Mouse (Mus musculus) lung, postnatal 4 days (tissue): ENCODE results near the gene Cngb1.
A peak's percentile ranks its signal among the peaks of the same experiment; 100 is the strongest.
"Not testable (repeated sequence)": the region's sequence is repeated elsewhere in the genome, so short reads cannot be mapped to it uniquely, and the experiment has no call there.

Experiments used
- DNase-seq, 2 experiments: peaks; one replicate each; pipeline ENCODE4 v3.0.0; 2021

Cngb1 gene

DNA sequence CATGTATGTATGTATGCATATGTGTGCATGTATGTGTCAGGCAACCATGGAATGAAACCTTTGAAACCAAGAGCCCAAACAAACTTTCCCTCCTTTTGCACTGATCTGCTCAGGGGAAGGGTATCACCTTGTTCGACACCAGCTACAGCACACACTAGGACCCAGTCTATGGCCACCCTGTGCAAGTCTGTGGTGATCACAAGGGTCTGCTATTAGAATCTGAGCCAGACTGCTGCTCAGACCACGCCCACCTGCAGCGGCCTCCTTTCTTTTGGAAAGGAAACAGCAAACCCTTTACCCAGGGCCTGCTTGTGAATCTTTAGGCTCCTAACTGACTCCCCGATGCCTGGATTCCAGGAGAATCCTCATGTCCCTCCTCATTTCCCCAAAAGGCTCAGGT lies 62.5 kb downstream of the Cngb1 start:
- DNase-seq = no peak

DNA sequence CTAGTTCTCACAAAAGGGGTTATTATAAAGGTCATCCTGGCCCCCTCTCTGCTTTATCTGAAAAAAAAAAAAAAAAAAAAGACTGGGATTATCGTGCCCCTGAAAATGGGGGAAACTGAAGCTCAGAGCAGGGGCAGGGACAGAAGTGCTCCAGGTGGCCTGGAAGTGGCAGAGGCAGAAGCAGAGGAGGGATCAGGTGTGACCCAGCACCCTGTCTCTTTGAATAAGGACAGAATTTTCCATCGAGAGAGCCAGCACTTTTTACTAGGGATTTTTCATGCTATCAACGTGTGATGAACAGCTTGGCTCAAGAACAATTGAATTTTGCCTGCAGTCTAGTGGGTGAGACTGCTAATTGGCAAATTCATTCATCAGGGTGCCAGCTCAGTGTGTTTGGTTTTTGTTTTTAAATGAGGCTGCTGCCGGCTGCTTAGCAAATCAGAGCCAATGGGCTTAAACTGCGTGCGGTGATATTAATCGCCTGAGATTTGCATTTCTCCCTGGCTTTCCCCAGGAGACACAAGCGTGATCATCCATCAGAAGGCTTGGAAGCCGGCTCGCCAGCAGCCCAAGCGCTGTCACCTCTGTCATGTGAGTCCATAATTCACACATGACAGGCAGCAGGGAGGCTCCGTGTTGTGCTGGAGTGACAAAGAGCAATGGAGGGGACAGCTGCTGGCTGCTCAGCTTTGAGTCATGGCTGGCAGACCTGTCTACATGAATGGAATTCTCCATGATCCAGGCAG lies 63.4 kb downstream of the Cngb1 start:
- no peak for DNase-seq

DNA sequence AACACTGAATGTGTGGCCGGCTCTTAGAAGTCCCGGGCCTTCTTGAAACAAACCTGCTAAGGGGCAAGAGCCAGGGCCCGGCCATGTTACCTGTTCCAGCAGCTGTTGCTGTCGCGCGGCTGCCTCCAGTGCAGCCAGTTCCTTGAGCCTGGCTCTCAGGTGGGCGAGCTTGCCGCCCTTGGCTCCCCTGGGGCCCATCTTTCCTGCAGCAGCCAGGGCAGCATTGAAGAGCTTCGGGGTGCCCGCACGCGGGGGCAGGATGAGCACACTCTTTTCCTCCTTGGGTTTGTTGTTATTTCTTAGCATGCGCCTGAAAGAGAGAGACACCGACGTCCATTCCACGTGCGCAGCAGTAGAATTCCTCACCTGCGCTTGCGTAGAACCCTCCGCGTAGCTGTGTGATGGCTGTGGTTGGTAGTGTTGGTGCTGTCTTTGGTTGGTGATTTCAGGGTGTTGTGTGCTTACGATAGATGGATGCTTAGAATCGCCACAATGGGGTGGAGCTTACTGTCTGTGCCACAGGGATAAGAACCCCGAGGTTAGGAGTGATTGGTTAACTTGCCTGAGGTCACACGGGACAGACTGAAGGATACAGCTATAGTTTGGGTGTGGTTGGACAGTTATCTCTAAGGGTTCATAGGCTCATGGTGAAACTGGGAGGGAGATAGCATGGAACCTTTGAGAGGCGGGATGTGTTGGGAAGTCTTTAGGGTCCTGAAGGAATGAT lies 64.1 kb downstream of the Cngb1 start:
- DNase-seq = no peak

DNA sequence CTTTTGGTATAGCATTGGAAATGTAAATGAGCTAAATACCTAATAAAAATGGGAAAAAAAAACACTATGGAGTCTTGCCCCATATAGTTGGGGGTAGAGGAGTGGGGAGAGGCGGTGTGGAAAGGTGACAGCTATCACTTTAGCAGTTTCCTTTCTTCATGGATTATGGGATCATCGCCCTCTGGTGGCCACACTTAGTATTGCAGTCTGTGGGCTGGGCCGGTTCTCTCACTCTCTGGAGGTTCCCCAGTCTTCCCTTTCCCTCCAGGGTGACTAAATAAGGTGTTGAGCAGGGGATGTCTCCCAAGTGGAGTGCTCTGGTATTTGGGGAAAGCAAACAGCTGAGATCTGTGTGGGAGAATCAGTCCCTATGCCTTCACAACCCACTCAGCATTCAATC lies 70.7 kb downstream of the Cngb1 start:
- DNase-seq = peak; percentile 56 to 80

DNA sequence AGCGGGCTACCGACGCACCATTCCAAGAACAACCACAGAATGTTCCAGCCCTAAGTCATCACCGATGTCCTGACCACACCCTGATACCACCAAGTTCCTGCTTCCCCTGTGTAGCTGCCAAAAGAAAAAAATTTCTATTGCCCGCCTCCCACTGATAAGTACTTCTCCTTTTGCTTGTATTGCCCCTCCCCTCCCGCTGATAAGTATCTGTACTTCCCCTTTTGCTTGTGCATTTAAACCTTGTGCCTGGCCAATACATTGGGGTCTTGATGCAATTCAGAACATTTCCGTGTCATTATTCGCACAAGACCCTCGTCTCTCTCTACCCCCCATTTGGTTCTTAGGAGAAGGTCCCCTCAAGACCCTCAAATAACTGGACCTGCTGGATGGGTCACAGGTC lies 76.3 kb downstream of the Cngb1 start:
- DNase-seq = not testable (repeated sequence)

DNA sequence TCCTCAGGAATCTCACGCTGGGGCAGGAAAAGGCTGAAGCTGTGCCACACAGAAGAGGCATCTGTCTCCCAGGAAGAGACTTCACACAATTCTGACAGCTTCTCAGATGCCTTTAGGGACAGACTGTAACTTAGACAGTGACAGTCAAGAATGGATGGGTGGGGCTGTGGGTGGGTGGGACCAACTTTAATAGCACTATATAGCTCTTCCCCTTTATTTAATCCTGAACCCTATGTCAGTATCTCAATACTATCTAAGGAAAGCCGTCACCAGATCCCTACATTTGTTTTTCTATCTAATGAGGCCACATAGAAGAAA lies 79.3 kb downstream of the Cngb1 start:
- no peak for DNase-seq

DNA sequence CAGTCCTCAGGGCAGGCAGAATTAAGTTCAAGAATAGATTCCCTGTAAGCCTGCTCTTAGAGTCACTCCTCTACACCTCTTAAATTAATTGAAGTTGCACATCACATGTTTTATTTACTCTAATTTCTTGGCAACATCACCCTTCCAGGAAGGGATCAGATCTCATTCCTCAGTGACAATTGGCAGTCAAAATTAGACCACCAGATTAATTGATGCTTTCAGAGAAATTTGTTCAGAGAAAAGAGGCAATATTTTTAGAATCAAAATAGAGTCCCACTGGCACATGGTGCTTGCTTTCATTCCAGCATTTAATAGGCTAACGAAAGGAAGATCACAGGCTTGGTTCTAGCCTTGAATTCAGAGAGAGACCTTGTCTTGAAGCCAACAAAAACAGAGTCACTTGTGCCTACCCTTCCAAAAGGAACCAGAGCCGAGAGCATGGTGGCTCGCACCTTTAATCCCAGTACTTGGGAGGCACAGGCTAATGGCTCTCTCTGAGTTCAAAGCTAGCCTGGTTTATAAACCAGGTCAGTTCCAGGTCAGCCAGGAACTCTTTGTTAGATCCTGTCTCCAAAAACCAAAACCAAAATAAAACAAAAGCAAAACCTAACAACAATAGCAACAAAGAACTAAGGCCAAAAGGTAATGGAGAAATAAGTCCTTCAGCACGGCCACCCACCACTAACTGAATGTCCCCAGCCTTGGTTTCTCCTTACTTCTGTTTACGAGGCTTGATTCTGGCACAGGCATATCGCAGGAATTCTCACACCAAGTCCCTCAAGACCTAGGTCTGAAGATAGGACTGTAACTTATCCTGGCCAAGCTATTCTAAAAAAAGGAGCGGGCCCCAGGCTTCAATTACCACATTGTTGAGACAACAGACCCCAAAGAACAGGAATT lies 79.9 kb downstream of the Cngb1 start:
- DNase-seq = no peak

DNA sequence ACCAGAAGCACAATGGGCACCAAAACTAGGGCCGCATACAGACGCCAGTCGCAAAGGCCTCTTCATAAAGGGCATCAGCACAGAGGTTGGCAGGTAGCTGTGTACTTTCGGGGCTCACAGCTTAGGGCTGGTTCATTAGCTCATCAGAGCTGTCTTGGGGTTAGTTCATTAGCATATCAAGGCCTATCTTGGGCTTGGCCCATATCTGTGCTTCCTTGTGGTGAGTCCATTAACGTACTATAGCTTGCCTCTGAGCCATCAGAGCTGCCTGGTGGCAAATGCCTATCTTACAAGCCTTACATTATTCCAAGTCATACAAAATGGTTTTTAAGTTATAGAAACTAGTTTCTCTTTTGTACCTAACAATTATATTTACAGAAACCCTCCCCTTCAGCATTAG lies 82.4 kb downstream of the Cngb1 start:
- no peak for DNase-seq

DNA sequence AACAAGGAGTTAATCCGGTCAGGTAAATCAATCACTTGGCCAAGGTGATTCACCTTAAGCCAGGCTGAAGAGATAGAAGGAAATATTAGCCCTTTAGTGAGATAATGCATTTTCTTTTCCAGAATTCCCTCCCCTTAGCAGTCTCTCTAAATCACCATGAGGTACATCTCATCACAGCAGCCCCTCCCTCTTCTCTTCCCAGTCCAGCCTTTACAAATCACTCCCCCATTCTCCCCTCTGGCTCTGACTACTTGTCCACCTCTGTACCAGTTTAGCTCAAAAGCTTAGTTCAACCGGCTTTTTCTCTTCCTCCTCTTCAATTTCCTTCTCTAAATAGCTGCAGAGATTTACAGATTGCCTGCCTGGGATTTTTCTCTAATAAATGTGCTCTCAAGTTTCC lies 85.3 kb downstream of the Cngb1 start:
- no peak for DNase-seq

DNA sequence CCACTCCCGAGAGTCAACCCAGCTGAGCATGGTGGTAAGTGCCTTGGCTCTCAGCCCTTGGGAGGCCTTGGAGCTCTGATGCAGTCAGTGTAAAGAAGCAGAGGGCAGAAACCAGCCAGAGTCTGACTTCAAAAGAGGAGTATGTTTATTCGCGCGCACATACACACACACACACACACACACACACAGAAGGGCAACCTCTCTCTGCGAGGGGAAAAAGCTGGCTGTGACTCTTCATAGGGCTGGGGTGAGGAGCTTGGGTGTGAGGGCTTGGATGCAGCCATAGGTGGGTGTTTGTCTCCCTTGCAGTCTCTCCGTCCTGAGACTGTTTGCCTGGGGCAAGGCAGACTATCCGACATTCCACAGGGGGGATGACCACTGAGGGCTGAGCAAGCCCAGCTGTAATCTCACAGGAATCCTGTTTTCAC lies 85.8 kb downstream of the Cngb1 start:
- peak in 1 of 2 experiments; percentile 29 for DNase-seq

DNA sequence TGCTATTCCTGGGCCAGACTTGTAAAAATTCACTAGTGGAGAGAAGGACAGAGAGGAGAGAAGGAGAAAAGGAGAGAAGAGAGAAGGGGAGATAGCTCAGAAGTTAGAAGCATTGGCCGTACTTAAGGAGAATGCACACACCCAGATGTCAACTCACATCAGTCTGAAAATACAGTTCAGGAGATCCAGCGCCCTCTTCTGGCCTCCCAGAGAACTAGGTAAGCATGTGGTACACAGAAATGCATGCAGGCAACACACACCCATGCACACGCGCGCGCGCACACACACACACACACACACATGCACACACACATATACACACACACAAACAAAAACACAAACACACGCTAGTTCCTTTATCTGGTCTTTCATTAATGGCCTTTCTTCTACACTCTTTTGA lies 86.8 kb downstream of the Cngb1 start:
- DNase-seq = no peak

DNA sequence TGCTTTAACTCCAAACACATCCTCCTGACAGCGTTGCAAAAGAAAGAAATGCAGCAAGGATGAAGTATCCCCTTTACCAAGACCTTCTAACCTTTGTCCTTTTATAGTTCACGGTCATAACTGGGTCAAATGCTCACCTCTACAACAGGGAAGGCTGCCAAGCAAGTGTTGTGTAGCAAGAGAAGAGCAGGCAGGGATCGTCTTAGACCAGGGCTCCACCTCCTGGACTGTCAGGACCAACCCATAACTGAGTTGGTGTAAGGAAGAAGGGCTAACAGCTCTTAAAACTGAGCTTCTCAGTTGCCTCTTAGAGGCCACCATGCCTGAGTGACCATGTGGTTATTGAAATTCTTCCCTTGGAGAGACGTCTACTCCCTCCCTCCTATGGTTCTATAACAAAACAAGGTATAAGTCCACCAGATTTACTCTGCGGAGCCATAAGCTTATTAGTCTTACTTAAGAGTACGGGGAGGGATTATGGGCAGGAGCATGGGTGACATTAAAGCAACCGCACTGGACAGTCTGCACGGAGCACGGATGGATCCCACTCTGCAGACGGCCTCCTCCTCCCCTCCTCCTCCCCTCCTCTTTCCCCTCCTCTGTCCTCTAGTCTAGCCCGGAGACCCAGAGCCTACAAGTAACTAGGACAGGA lies 90.5 kb downstream of the Cngb1 start:
- DNase-seq = no peak

DNA sequence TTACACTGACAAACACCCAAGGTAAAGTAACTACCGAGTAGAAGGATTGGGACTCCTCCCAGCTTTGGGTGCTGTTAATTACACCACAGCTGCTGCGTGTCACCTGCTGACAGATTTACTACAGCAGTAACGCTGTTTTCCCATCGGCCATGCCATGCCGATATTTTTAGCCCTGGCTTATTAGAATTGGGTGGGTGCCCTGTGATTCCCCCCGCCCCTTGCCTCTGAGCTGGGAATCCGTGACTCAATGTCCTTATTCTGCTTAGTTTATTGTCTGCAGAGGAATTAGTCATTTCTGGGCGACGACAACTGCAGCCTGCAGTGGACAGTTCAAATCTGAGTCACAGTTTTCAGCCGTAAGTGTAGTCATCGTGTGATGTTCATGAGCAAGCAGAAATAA lies 96.5 kb downstream of the Cngb1 start:
- DNase-seq = no peak

DNA sequence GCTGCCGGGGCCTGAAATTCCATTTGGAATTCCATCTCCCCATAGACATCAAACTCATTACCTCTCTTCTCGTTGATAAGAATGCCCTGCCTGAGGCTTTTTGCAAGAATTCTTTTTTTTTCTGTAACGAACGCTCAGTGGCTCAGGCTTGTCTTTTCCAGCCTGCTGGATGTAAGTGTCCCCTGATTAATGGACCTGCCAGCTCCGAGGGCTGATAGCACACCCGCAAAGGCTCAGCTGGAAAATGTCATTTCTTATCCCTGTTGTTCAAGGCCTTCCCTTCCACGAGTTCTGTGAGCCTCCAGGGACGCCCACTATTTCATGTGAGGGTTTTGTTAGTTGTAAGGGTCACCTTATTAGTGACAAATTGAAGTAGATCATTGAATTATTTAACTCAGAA lies 100.4 kb downstream of the Cngb1 start:
- no peak for DNase-seq

DNA sequence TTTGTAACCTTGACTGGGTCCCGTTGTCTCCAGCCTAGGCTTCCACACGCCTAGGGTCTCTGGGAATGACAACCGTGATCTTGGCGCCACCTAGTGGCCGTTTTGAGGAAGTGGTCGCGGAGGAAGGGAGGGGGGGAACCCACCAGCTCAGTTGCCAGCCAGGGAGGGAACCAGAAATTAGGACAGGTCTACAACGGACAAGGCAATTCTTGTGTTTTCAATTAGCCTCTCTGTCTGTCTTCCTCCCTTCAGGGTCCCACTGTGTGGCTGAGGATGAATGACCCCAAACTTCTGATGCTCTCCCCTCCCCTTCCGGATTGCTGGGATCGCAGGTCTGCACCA lies 102.4 kb downstream of the Cngb1 start:
- DNase-seq = peak; percentile 60 to 82

DNA sequence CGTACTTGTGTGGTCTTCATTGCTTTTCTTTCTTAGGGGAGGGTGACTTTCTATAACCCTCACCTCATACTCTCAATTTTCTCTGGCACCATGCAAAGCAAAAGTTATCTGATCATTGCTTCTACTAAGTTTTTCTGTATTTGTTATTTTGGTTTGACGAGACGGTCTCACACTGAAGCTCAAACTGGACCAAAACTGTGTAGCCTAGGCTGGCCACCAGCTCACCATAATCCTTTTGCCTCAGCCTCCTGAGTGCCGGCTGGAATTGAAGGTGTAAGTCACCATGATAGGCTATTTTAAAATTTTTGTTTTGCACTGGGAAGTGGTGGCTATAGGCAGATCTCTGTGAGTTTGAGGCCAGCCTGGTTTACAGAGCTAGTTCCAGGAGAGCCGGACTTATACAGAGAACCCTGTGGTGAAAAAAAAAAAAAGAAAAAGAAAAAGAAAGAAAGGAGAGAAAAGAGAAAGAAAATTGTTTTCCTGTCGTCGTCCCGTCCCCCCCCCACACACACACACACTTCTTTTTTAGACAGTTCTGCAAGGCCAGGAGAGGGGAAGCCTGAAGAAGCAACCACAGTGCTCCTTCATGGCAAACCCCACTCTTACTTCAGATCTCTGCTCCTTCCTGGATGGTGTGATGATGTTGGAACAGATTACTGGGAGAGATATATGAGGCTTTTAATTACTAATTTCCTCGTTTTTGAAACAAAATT lies 102.9 kb downstream of the Cngb1 start:
- no peak for DNase-seq

DNA sequence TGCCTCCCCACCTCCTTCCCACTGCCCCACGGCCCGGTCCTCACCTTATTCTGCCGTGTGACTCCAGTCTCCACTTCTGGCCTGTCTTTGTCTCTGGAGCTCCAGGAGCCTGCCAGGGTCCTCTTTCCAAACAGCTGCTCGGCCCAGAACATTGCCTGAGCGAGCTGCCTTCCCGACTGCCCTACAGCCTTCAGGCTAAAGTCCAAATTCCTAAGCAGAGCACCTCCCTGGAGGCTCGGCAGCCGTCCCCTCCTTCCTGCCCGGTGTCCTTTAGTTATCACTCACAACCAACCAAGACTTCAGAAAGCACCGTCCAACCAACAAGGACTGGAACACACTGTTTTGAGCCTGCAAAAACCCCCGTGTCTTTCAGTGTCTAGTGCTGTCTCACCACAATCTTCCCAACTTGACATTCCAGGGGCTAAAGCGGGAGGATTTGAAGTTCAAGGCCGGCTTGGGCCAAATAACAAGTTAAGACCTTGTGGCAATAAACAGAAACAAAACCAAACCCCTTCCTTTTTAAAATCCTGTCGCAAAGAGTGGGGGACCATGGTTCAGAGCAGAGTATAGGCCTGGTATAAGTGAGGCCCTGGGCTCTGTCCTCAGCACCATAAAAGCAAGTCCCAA lies 103.6 kb downstream of the Cngb1 start, which contains the start of gene Kifc3:
TSS of gene Kifc3 (minus strand) at position 164 of the 627 bp plus-strand sequence.
- DNase-seq = no peak

DNA sequence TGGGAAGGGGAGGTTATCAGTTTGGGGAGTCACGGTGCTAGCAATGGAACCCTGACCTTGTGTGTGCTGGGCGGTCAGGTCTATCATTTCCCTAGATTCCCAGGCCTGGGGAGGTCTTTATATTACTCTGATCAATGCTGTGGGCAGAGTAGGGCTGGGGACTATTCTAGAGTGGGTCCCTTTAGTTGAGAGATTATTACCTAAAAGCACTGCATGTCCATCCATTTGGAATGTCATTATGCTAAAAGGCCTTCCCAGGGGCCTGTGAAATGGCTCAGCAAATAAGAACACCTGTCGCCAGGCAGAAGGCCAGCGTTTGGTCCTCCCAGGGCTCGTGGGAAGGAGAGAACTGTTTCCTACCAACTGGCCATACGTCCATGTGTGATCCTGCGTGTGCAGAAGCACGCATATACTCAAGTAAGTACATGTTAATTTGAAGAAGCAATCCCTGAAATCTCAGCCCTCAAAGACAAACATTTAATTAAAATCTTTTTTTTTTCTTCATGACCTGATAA lies 104.3 kb downstream of the Cngb1 start:
- DNase-seq = no peak

DNA sequence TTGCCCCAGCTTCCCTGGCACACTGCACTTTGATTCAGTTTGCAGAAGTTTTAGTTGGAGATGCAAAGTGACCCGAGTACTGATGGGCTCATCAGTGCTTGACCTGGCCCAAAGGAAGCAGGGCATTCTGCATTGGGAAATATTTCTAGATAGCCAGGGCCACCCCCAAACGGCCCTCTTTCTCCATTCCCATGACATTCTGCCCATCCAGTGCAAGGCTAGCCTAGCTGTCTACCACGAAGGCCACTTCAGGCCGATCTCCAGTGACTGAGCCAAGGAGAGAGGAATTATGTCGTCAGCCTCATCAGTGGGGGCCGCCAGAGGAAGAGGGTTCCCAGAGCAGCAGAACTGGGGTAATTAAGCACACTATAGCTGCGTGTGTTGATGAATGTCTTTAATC lies 104.9 kb downstream of the Cngb1 start:
- DNase-seq = no peak

DNA sequence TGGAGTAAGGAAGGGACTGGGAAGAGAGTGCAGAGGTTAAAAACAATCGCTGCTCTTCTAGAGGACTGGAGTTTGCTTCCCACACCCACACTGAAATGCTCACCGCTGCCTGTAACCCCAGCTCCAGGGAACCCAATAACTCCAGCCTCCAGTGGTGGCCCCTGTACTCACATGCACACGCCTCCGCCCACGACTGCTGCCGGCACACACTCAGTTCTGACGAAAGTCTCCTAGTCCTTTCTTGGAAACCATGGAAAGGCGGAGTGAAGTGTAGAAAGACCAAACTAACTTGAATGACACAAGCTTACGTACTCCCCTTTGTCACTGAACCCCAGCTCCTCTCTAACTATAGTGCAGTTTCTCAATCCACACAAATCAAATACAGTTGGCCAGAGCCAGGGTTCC lies 106.4 kb downstream of the Cngb1 start:
- DNase-seq = no peak

DNA sequence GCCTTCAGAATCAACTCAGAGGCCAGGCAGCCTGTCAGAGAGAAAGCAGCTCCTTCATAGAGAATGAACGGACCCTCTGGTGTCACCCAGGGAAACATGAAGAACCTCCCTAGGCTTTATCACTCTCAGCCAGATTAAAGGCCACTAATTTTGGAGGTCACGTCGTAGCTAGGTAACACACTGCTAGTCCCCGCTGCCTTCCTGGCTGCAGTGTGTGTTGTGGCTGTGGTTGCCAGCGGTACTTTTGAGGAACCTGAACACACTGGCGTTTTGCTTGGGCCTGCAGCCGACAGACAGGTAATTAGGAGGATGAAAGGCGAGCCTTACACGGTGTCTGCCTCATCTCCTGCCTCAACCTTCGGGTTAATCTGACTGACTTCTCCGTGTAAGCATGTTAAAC lies 110.7 kb downstream of the Cngb1 start:
- no peak for DNase-seq
